Mouse (Mus musculus) heart, postnatal 0 days (tissue): Measurements from ENCODE around the gene Sprr2a3.
"Not testable (repeated sequence)": the region's sequence is repeated elsewhere in the genome, so short reads cannot be mapped to it uniquely, and the experiment has no call there.

Source experiments
- CTCF ChIP-seq: IDR thresholded peaks from 2 replicates; pipeline ENCODE4 v1.5.1; 2016; ENCODE audit warnings: antibody characterized with exemption, control low read depth, low read depth
- EP300 ChIP-seq: IDR thresholded peaks from 2 replicates; pipeline ENCODE4 v1.6.1; 2016; ENCODE audit warnings: antibody characterized with exemption, low read depth

DNA sequence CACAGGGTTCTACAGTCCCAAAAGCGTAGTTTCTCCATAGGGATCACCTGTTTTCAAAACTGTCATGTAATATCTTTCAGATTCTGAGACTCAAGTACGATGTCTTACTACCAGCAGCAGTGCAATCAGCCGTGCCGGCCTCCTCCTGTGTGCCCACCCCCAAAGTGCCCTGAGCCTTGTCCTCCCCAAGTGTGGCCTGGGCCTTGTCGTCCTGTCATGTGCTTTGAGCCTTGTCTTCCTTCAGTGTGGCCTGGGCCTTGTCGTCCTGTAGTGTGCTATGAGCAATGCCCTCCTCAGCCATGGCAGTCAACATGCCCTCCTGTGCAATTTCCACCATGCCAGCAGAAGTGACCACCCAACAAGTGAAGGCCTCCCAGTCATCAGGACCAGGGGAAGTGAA, 3.3 kb downstream of the Sprr2a3 start:
- not testable (repeated sequence) for TF ChIP-seq EP300, CTCF
